Mouse (Mus musculus): Measurements from ENCODE around the gene Rhobtb1. TPM values are rescaled to one million over a fixed set of nuclear protein-coding genes. Genes with fewer than 3 reads are reported as not detected.

Rhobtb1 gene
- 19.6 and 20.8 TPM in 2 replicates for polyA plus RNA-seq (2015; fragmentation: Nextera tagmentation; extraction: Ambion mirVana)

GRCm38 (mm10) chr10:69151045-69151444 is at the start of gene Rhobtb1:
Gene Rhobtb1 (plus strand): TSS chr10:69151434.
- Histone ChIP-seq H3K4me2 (replicated peaks) (peak within 1 kb of the TSS; percentile 12; the same call in 1 of the 2 replicates), H3K27me3 (replicated peaks) (no peaks in the 10 kb centered on the region), H3K4me1 (replicated peaks) (0 out of 2 replicates have a peak, but pooled peaks cover 2% of the 10 kb centered on the region), H3K36me3 (no peaks in the 10 kb centered on the region), H3K9ac (no peak within 1 kb of the TSS), H3K27ac (no peak within 1 kb of the TSS), H3K4me3 (replicated peaks) (no peak within 1 kb of the TSS), H3K9me3 (no peaks in the 10 kb centered on the region)
- ATAC-seq, result peak; percentile 58; the same call in 1 of the 2 replicates
- 49% methylated on average over 20 of the region's 20 CpGs for WGBS

GRCm38 (mm10) chr10:69101988-69102387 is 49.2 kb upstream of the Rhobtb1 start:
- H3K9ac ChIP-seq, result no peak overlapping the region
- WGBS, result 67% methylated on average over 4 of the region's 4 CpGs
- no peaks in the 10 kb centered on the region for H3K9me3 ChIP-seq
- no peak overlapping the region for H3K27ac ChIP-seq
- no peak for ATAC-seq
- no peaks in the 10 kb centered on the region for H3K27me3 ChIP-seq (replicated peaks)
- H3K4me1 ChIP-seq (replicated peaks), result no peaks in the 10 kb centered on the region
- no peak overlapping the region for H3K4me2 ChIP-seq (replicated peaks)
- no peaks in the 10 kb centered on the region for H3K36me3 ChIP-seq
- H3K4me3 ChIP-seq (replicated peaks), result no peak overlapping the region

DNA sequence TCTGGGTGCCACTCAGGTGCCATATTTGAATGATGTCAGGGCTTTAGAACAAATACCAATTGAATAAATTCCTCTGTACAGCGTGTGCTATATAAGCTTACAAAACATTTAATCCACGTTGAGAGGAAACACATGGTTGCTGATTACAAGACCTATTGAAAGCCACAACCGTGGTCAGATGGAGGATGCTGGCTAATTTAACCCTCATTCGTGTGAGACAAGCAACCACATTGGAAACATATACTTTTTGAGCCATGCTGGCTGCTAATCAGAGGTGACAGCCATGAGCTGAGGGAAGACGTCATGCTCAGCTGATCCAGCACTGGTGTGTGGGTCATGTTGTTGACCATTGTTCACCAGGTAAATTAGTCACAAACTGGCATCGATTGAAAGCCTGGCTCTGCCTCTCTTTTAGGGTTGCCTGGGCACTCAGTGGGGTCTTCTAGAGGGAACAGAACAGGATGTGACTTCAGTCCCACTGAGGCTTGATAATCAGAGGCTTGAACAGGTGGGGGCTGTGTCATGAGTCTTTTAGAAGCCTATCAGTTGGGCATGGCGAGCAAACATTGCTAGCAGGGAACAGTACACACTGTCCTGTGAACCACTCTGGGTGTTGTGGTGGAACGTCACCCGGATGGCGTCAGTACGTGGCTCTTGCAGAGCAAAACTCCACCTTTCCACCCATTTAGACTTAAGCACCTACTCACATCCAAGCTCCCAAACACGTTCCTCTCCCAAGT is 46.9 kb upstream of the Rhobtb1 start:
- H3K9me3 ChIP-seq, result no peaks in the 10 kb centered on the region
- H3K4me2 ChIP-seq (replicated peaks), result no peak overlapping the region
- no peak overlapping the region for H3K9ac ChIP-seq
- no peaks in the 10 kb centered on the region for H3K27me3 ChIP-seq (replicated peaks)
- H3K36me3 ChIP-seq, result no peaks in the 10 kb centered on the region
- peak; percentile 34; the same call in 1 of the 2 replicates for ATAC-seq
- H3K4me3 ChIP-seq (replicated peaks), result no peak overlapping the region
- WGBS, result 65% methylated on average over 12 of the region's 12 CpGs
- no peak overlapping the region for H3K27ac ChIP-seq
- 0 out of 2 replicates have a peak, but pooled peaks cover 3% of the 10 kb centered on the region for H3K4me1 ChIP-seq (replicated peaks)

DNA sequence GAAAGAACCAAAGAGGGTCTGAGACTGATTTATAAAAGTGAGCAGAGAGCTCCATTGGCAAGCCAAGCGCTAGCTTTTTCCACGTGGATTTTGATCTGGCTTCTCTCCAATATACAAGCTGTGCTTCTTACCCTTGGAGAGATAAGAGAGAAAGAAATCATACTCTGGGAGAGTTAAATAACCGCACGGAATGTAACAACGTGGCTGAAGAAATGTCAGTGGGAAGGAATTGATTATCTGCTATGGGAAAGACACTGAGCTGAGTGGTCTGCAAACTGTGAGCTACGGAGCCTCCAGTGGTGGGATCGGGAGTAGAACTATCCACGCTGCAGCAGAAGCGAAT is 46.4 kb upstream of the Rhobtb1 start:
- WGBS, result 60% methylated on average over 9 of the region's 9 CpGs
- no peak overlapping the region for H3K9ac ChIP-seq
- H3K9me3 ChIP-seq, result no peaks in the 10 kb centered on the region
- H3K27ac ChIP-seq, result no peak overlapping the region
- H3K27me3 ChIP-seq (replicated peaks), result no peaks in the 10 kb centered on the region
- no peaks in the 10 kb centered on the region for H3K36me3 ChIP-seq
- H3K4me3 ChIP-seq (replicated peaks), result no peak overlapping the region
- 0 out of 2 replicates have a peak, but pooled peaks cover 3% of the 10 kb centered on the region for H3K4me1 ChIP-seq (replicated peaks)
- no peak overlapping the region for H3K4me2 ChIP-seq (replicated peaks)
- ATAC-seq, result no peak

DNA sequence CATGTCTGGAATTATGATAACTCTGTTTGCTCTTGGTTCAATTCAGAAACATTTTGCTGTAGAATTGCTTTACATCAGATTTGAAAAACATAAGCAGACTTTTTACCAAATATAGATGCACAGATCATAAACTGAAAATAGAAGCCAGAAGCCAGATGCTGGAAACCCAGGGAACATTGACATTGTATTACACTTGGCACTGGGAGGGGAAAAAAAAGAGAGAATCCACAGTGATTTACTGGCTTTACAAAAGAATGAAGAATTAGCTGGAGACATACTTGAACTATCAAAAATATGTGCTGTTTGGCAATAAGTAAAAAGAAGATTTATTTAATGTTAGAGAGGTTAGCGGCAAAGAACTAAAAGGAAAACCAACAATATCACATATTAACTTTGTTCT is 44.4 kb upstream of the Rhobtb1 start:
- H3K9ac ChIP-seq, result no peak overlapping the region
- no peak overlapping the region for H3K4me2 ChIP-seq (replicated peaks)
- no peaks in the 10 kb centered on the region for H3K27me3 ChIP-seq (replicated peaks)
- ATAC-seq, result 0 out of 2 replicates have a peak, but pooled peaks have one; percentile 34
- no peaks in the 10 kb centered on the region for H3K9me3 ChIP-seq
- no peak overlapping the region for H3K4me3 ChIP-seq (replicated peaks)
- 43% methylated on average over 1 of the region's 1 CpGs for WGBS
- 0 out of 2 replicates have a peak, but pooled peaks cover 3% of the 10 kb centered on the region for H3K4me1 ChIP-seq (replicated peaks)
- H3K36me3 ChIP-seq, result no peaks in the 10 kb centered on the region
- no peak overlapping the region for H3K27ac ChIP-seq

DNA sequence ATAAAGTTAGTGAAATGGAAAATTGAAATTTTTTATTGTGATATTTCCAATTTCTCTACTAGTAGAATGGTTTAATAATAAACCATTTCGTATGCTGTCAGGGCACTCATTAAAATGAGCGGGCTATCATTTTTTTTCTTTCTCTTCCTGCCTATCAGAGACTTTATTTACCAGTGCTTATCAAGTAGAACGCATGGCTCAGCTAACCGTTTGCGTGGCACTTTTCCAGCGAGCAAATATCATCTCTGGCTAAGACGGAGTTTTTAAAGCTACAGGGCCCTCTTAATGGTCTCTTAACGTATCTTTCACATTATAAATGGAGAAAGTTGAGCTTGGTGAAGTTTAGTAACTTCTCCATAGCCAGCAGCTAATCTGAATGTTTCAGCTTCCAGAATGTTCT is 44.0 kb upstream of the Rhobtb1 start:
- no peak overlapping the region for H3K9ac ChIP-seq
- H3K36me3 ChIP-seq, result no peaks in the 10 kb centered on the region
- H3K27ac ChIP-seq, result peak overlapping the region; percentile 4; the same call in 1 of the 2 replicates
- peak; percentile 63 for ATAC-seq
- no peaks in the 10 kb centered on the region for H3K9me3 ChIP-seq
- no peaks in the 10 kb centered on the region for H3K27me3 ChIP-seq (replicated peaks)
- 17% methylated on average over 8 of the region's 8 CpGs for WGBS
- H3K4me1 ChIP-seq (replicated peaks), result 0 out of 2 replicates have a peak, but pooled peaks cover 3% of the 10 kb centered on the region
- no peak overlapping the region for H3K4me2 ChIP-seq (replicated peaks)
- H3K4me3 ChIP-seq (replicated peaks), result no peak overlapping the region

GRCm38 (mm10) chr10:69114384-69114783 is 36.9 kb upstream of the Rhobtb1 start:
- no peaks in the 10 kb centered on the region for H3K4me1 ChIP-seq (replicated peaks)
- no peak overlapping the region for H3K4me2 ChIP-seq (replicated peaks)
- no peaks in the 10 kb centered on the region for H3K27me3 ChIP-seq (replicated peaks)
- no peak for ATAC-seq
- H3K9ac ChIP-seq, result no peak overlapping the region
- no peak overlapping the region for H3K27ac ChIP-seq
- H3K36me3 ChIP-seq, result no peaks in the 10 kb centered on the region
- H3K9me3 ChIP-seq, result no peaks in the 10 kb centered on the region
- H3K4me3 ChIP-seq (replicated peaks), result no peak overlapping the region

- H3K4me2 ChIP-seq (replicated peaks), result no peak overlapping the region
- H3K36me3 ChIP-seq, result no peaks in the 10 kb centered on the region
- no peak overlapping the region for H3K27ac ChIP-seq
- no peaks in the 10 kb centered on the region for H3K27me3 ChIP-seq (replicated peaks)
- H3K4me1 ChIP-seq (replicated peaks), result no peaks in the 10 kb centered on the region
- no peak overlapping the region for H3K9ac ChIP-seq
- H3K9me3 ChIP-seq, result no peaks in the 10 kb centered on the region
- H3K4me3 ChIP-seq (replicated peaks), result no peak overlapping the region
- no peak for ATAC-seq
Observed at GRCm38 (mm10) chr10:69117996-69118395, 33.2 kb upstream of the Rhobtb1 start.

GRCm38 (mm10) chr10:69118893-69119292 is 32.3 kb upstream of the Rhobtb1 start:
- Histone ChIP-seq H3K36me3 (no peaks in the 10 kb centered on the region), H3K9me3 (no peaks in the 10 kb centered on the region), H3K4me2 (replicated peaks) (no peak overlapping the region), H3K4me3 (replicated peaks) (no peak overlapping the region), H3K27ac (no peak overlapping the region), H3K4me1 (replicated peaks) (no peaks in the 10 kb centered on the region), H3K9ac (no peak overlapping the region), H3K27me3 (replicated peaks) (no peaks in the 10 kb centered on the region)
- ATAC-seq, result no peak
- 64% methylated on average over 3 of the region's 3 CpGs for WGBS

DNA sequence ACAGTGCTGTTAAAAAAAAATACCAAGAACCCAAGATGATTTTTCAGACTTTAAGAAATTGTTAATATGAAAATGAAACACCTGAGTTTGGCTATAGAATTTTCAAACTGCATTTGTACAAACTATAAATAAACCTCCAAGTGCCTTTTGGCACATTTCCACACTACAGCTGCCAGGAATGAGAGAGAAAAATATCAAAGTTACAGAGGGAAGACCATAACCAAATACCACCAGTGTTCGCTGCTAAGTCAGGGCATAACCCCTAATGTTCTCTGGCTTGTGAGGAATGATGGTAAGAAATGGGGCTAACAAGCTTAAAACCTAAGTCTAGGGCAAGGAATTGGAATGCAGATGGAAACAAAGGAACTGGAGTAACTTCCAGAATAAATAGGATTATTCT is 31.8 kb upstream of the Rhobtb1 start:
- 51% methylated on average over 1 of the region's 1 CpGs for WGBS
- H3K27me3 ChIP-seq (replicated peaks), result no peaks in the 10 kb centered on the region
- no peak overlapping the region for H3K4me3 ChIP-seq (replicated peaks)
- no peaks in the 10 kb centered on the region for H3K9me3 ChIP-seq
- H3K4me2 ChIP-seq (replicated peaks), result no peak overlapping the region
- H3K4me1 ChIP-seq (replicated peaks), result no peaks in the 10 kb centered on the region
- no peaks in the 10 kb centered on the region for H3K36me3 ChIP-seq
- no peak overlapping the region for H3K27ac ChIP-seq
- no peak for ATAC-seq
- no peak overlapping the region for H3K9ac ChIP-seq

GRCm38 (mm10) chr10:69126546-69126945 is 24.7 kb upstream of the Rhobtb1 start:
- Histone ChIP-seq H3K4me2 (replicated peaks) (no peak overlapping the region), H3K4me1 (replicated peaks) (no peaks in the 10 kb centered on the region), H3K36me3 (no peaks in the 10 kb centered on the region), H3K27me3 (replicated peaks) (no peaks in the 10 kb centered on the region), H3K4me3 (replicated peaks) (no peak overlapping the region), H3K9me3 (no peaks in the 10 kb centered on the region), H3K27ac (no peak overlapping the region), H3K9ac (no peak overlapping the region)
- ATAC-seq, result no peak
- WGBS, result 90% methylated on average over 2 of the region's 2 CpGs

- 72% methylated on average over 3 of the region's 3 CpGs for WGBS
Observed at GRCm38 (mm10) chr10:69128531-69128930, 22.7 kb upstream of the Rhobtb1 start.

DNA sequence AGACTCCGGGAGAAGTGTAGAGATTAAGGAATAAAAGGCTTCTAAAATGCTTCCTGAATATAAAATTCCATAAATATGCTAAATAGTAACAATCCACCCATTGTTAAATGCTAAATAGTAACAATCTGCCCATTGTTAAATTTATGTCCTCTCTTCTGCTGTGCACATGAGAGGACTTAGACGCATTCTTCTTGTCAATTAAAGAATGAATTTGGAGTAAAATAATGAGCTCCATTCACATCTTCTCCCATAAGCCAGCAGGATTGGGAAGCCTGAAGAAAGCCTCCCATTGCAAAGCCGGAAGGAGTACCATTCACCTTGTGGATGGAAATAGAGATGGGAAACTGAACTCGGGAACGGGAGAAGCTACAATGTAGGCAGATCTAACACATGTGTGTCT is 20.6 kb upstream of the Rhobtb1 start:
- no peak for ATAC-seq
- Histone ChIP-seq H3K9ac (no peak overlapping the region), H3K4me3 (replicated peaks) (no peak overlapping the region), H3K27ac (no peak overlapping the region), H3K27me3 (replicated peaks) (no peaks in the 10 kb centered on the region), H3K4me2 (replicated peaks) (no peak overlapping the region), H3K36me3 (no peaks in the 10 kb centered on the region), H3K4me1 (replicated peaks) (no peaks in the 10 kb centered on the region), H3K9me3 (no peaks in the 10 kb centered on the region)
- WGBS, result 83% methylated on average over 5 of the region's 5 CpGs

More at GRCm38 (mm10) chr10:69128531-69128930, 22.7 kb upstream of the Rhobtb1 start:
- no peak overlapping the region for H3K9ac ChIP-seq
- H3K4me3 ChIP-seq (replicated peaks), result no peak overlapping the region
- H3K9me3 ChIP-seq, result no peaks in the 10 kb centered on the region
- no peaks in the 10 kb centered on the region for H3K27me3 ChIP-seq (replicated peaks)
- no peak overlapping the region for H3K27ac ChIP-seq
- no peak overlapping the region for H3K4me2 ChIP-seq (replicated peaks)
- H3K36me3 ChIP-seq, result no peaks in the 10 kb centered on the region
- ATAC-seq, result no peak
- no peaks in the 10 kb centered on the region for H3K4me1 ChIP-seq (replicated peaks)
